Mouse (Mus musculus): ENCODE data around the gene Ivd.

DNA sequence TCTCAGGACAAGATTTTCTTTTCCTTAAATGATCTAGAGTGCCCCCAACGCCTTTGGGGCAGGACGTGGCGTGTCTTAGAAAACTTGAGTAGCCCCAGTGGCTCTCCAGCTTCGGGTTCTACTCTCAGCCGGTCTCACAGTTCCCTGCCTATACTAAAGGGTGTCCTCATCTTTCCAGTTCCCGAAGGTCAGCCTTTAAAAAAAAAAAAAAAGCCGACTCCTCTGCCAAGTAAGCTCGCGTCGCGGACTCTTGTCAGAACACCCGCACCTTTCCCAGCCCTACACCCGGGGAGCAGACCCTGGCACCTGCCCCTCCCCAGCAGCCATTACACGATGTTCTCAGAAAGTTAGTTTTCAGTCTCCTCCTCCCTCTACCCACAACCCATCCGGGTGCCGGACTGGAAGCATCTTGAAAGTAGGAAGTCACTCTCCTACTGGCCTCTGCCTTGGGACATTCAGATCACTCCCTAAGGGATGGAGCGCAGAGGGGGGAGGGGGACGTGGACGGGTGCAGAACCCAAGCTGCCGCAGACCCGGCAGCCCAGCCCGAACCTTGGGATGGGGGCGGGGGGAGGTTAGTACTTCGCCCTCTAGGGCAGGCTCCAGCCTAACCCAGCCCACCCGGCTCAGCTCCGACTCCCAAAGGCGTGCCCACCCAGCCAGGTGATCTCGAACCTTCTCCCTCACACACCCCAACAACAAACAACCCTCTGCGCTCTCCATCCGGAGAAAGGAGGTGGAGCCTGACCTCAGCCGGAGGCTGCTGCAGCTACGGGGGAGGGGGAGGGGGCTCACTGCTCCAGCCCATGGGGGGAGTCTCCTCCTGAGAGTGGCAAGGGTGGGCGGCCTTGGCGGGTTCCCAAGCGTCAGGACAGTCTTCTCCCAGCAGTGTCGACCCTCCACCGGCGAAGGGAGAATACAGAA, 34.5 kb downstream of the Ivd start:
- TF ChIP-seq CTCF (IDR thresholded peaks at IDR 0.05; ENCODE audit: low read depth) = no peak
- TF ChIP-seq EP300 (IDR thresholded peaks at IDR 0.05; ENCODE audit: low read depth) = no peak

Measured in liver, postnatal 0 days (tissue).